Mouse (Mus musculus): Measurements from ENCODE around the gene Mucl3.

Mucl3 gene

GRCm38 (mm10) chr17:35643609-35644236 lies at the start of gene Mucl3:
Mucl3 (minus strand) TSS chr17:35643695.
- no peak for DNase-seq

- DNase-seq, result no peak
Observed at GRCm38 (mm10) chr17:35692368-35692767, 48.9 kb upstream of the Mucl3 start.

- no peak for DNase-seq
Observed at GRCm38 (mm10) chr17:35691811-35692210, 48.3 kb upstream of the Mucl3 start.

GRCm38 (mm10) chr17:35689936-35690645 lies 46.6 kb upstream of the Mucl3 start:
- DNase-seq, result no peak

- no peak for DNase-seq
Observed at GRCm38 (mm10) chr17:35688347-35689175, 45.1 kb upstream of the Mucl3 start.

GRCm38 (mm10) chr17:35685061-35685460 lies 41.6 kb upstream of the Mucl3 start:
- no peak for DNase-seq

GRCm38 (mm10) chr17:35681986-35682385 lies 38.5 kb upstream of the Mucl3 start:
- DNase-seq, result no peak

- DNase-seq, result no peak
Observed at GRCm38 (mm10) chr17:35680591-35680990, 37.1 kb upstream of the Mucl3 start.

- DNase-seq, result peak; percentile 82 to 91
Observed at GRCm38 (mm10) chr17:35673416-35674035, 30.0 kb upstream of the Mucl3 start, which contains the start of gene Gtf2h4. Gtf2h4 (minus strand) TSS chr17:35673739.

GRCm38 (mm10) chr17:35672527-35672926 lies 29.0 kb upstream of the Mucl3 start:
- no peak for DNase-seq

- no peak for DNase-seq
Observed at GRCm38 (mm10) chr17:35671846-35672245, 28.4 kb upstream of the Mucl3 start.

- DNase-seq, result no peak
Observed at GRCm38 (mm10) chr17:35669731-35670130, 26.2 kb upstream of the Mucl3 start.

GRCm38 (mm10) chr17:35667334-35668065 lies 24.0 kb upstream of the Mucl3 start, which contains the start of gene Vars2:
Vars2 (minus strand) TSS chr17:35667592.
- DNase-seq, result peak; percentile 98 to 99

- no peak for DNase-seq
Observed at GRCm38 (mm10) chr17:35666851-35667256, 23.4 kb upstream of the Mucl3 start.

- peak in 1 of 2 experiments; percentile 40 for DNase-seq
Observed at GRCm38 (mm10) chr17:35665957-35666515, 22.5 kb upstream of the Mucl3 start.

- DNase-seq, result no peak
Observed at GRCm38 (mm10) chr17:35653086-35653485, 9.6 kb upstream of the Mucl3 start.

GRCm38 (mm10) chr17:35649429-35649828 lies 5.9 kb upstream of the Mucl3 start:
- DNase-seq, result no peak

GRCm38 (mm10) chr17:35639352-35639751 lies 4.1 kb downstream of the Mucl3 start:
- DNase-seq, result no peak

GRCm38 (mm10) chr17:35638475-35639190 lies 4.9 kb downstream of the Mucl3 start:
- DNase-seq, result peak; percentile 34 to 60

- peak; percentile 32 to 66 for DNase-seq
Observed at GRCm38 (mm10) chr17:35636363-35636762, 7.1 kb downstream of the Mucl3 start.

- DNase-seq, result peak; percentile 82 to 86
Observed at GRCm38 (mm10) chr17:35635699-35636111, 7.8 kb downstream of the Mucl3 start.

Data from cerebellum, postnatal 25 days (tissue).